In the genomic region with DNA sequence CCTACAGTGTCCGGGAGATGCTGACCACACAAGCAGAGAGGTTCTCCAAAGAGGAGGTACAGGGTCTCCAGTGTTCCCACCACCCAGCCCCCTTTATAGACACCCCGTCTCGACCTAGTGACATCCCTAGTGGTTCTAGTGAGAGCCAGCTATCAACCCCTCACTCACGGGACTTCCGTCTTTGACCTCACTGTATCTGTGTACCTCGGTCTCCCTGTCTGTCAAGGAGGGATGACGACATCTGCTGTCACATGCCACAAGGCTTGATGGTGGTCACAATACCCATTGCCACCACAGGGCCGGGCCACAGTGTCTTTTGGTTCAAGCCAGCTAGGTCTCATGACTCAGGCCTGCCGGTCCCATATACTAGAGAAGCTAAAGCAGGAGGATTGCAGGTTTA, we compare ENCODE assay signal across 15 mouse cellular contexts. TPM values are rescaled to one million over a fixed set of nuclear protein-coding genes. Genes with fewer than 3 reads are reported as not detected.
"Had no signal": no experiment of that assay in that cellular context is flagged by ENCODE, and none has a peak within 500 bp of the region (broad histone marks: within the 10 kb centered on the region; RNA-seq: fewer than 3 reads in every experiment).

No protein-coding gene starts in this region.

- H3K27me3 ChIP-seq: midbrain, embryonic 15.5 days had no signal

- ATAC-seq: midbrain, embryonic 15.5 days had no signal

- H3K9ac ChIP-seq: liver, embryonic 15.5 days; lung, embryonic 14.5 days; midbrain, embryonic 15.5 days; neural tube, embryonic 12.5 days; stomach, embryonic 15.5 days had no signal

- H3K36me3 ChIP-seq: limb, embryonic 10.5 days; liver, embryonic 15.5 days; midbrain, embryonic 15.5 days; neural tube, embryonic 12.5 days; stomach, embryonic 15.5 days had no signal

- H3K27ac ChIP-seq: layer of hippocampus, adult 2 months; left cerebral cortex, adult 2 months; limb, embryonic 10.5 days; liver, embryonic 15.5 days; midbrain, embryonic 15.5 days; neural tube, embryonic 12.5 days; stomach, embryonic 15.5 days had no signal

- H3K4me3 ChIP-seq: layer of hippocampus, adult 2 months; left cerebral cortex, adult 2 months; limb, embryonic 10.5 days; liver, embryonic 15.5 days; megakaryocyte, embryonic 14.5 days; midbrain, embryonic 15.5 days; neural tube, embryonic 12.5 days; stomach, embryonic 15.5 days had no signal

- H3K4me2 ChIP-seq: liver, embryonic 11.5 days; liver, embryonic 15.5 days; lung, embryonic 14.5 days; midbrain, embryonic 11.5 days; midbrain, embryonic 15.5 days; neural tube, embryonic 12.5 days; stomach, embryonic 15.5 days had no signal

- DNase-seq: kidney, postnatal 10 days; kidney, postnatal 4 days; lung, embryonic 14.5 days; lung, postnatal 10 days had no signal

- H3K9me3 ChIP-seq: limb, embryonic 10.5 days; liver, embryonic 15.5 days; megakaryocyte, embryonic 14.5 days; midbrain, embryonic 15.5 days; neural tube, embryonic 12.5 days; stomach, embryonic 15.5 days had no signal

RNA-seq across cellular contexts. Expression of a gene that starts 4.2 kb away (rescaled TPM):
- total RNA-seq: monocyte, adult 5-6 weeks had no signal

RNA-seq across cellular contexts. Expression of a gene that starts 35.6 kb away (rescaled TPM):
- polyA plus RNA-seq: limb, embryonic 10.5 days; midbrain, embryonic 15.5 days; neural tube, embryonic 12.5 days; stomach, embryonic 15.5 days had no signal

RNA-seq across cellular contexts. Expression of a gene that starts 55.1 kb away (rescaled TPM):
- total RNA-seq: monocyte, adult 5-6 weeks had no signal
